Mouse (Mus musculus) T-helper 17 cell (primary cell): ENCODE data around the gene Cradd.

ENCODE experiments used
- in situ Hi-C, 2 experiments: fragments of 300-600 bp; cut with MboI, MseI; formaldehyde crosslinking; loops; 1 replicate in 1 of 2; 2 replicates in 1 of 2; pipeline ENCODE4 v1.15.1; 2025; ENCODE audit warnings: high pct_unique_total_duplicates in 2 of 2

Cradd gene

GRCm38 (mm10) chr10:95207423-95207822, 116.5 kb downstream of the Cradd start:
- in situ Hi-C loops: no loop called here

GRCm38 (mm10) chr10:95201514-95201913, 122.4 kb downstream of the Cradd start:
- in situ Hi-C loops: no loop called here

- in situ Hi-C loops: no loop called here
These were observed 123.6 kb downstream of the Cradd start for GRCm38 (mm10) chr10:95200323-95200722.

- in situ Hi-C loops: no loop called here
These were observed 124.2 kb downstream of the Cradd start for GRCm38 (mm10) chr10:95199541-95200269.

- in situ Hi-C loops: no loop called here
These were observed 126.6 kb downstream of the Cradd start for GRCm38 (mm10) chr10:95197377-95197776.

GRCm38 (mm10) chr10:95195719-95196118, 128.2 kb downstream of the Cradd start:
- in situ Hi-C loops: no loop called here

GRCm38 (mm10) chr10:95194776-95195175, 129.2 kb downstream of the Cradd start:
- in situ Hi-C loops: no loop called here

- in situ Hi-C loops: no loop called here
These were observed 130.1 kb downstream of the Cradd start for GRCm38 (mm10) chr10:95193875-95194281.

GRCm38 (mm10) chr10:95191881-95192280, 132.1 kb downstream of the Cradd start:
- in situ Hi-C loops: no loop called here

- in situ Hi-C loops: no loop called here
These were observed 132.7 kb downstream of the Cradd start for GRCm38 (mm10) chr10:95191151-95191655.

GRCm38 (mm10) chr10:95189550-95190211, 134.3 kb downstream of the Cradd start:
- in situ Hi-C loops: no loop called here

GRCm38 (mm10) chr10:95184210-95184609, 139.7 kb downstream of the Cradd start:
- in situ Hi-C loops: no loop called here

- in situ Hi-C loops: no loop called here
These were observed 140.9 kb downstream of the Cradd start for GRCm38 (mm10) chr10:95183051-95183450.

GRCm38 (mm10) chr10:95182405-95182804, 141.5 kb downstream of the Cradd start:
- in situ Hi-C loops: no loop called here

- in situ Hi-C loops: no loop called here
These were observed 142.4 kb downstream of the Cradd start for GRCm38 (mm10) chr10:95181553-95181952.

GRCm38 (mm10) chr10:95180900-95181299, 143.0 kb downstream of the Cradd start:
- in situ Hi-C loops: no loop called here

- in situ Hi-C loops: no loop called here
These were observed 143.8 kb downstream of the Cradd start for GRCm38 (mm10) chr10:95180177-95180576.

- in situ Hi-C loops: no loop called here
These were observed 145.1 kb downstream of the Cradd start for GRCm38 (mm10) chr10:95178785-95179184.

GRCm38 (mm10) chr10:95175423-95176120, 148.4 kb downstream of the Cradd start:
- in situ Hi-C loops: no loop called here

- in situ Hi-C loops: no loop called here
These were observed 149.7 kb downstream of the Cradd start for GRCm38 (mm10) chr10:95174260-95174659.

- in situ Hi-C loops: no loop called here
These were observed 153.1 kb downstream of the Cradd start for GRCm38 (mm10) chr10:95170721-95171354.

GRCm38 (mm10) chr10:95164949-95165348, 159.0 kb downstream of the Cradd start:
- in situ Hi-C loops: no loop called here
